Mouse (Mus musculus) c-Kit-negative CD71-positive TER-119-positive erythroid progenitor cells, embryonic 14.5 days (primary cell): ENCODE measurements around the gene Cdc42ep3.

Source experiments
- DNase-seq: peaks from one replicate; pipeline ENCODE4 v3.0.0-alpha.2; 2013; ENCODE audit warnings: low read depth, low spot score

Cdc42ep3 gene

GRCm38 (mm10) chr17:79345001-79345709 is 9.7 kb downstream of the Cdc42ep3 start:
- DNase-seq, result no peak

- no peak for DNase-seq
These were observed 11.5 kb downstream of the Cdc42ep3 start for GRCm38 (mm10) chr17:79343334-79343946.

GRCm38 (mm10) chr17:79342639-79343333 is 12.1 kb downstream of the Cdc42ep3 start:
- no peak for DNase-seq

GRCm38 (mm10) chr17:79341946-79342470 is 12.9 kb downstream of the Cdc42ep3 start:
- no peak for DNase-seq

- no peak for DNase-seq
These were observed 17.4 kb downstream of the Cdc42ep3 start for GRCm38 (mm10) chr17:79337494-79337893.

GRCm38 (mm10) chr17:79334701-79335100 is 20.2 kb downstream of the Cdc42ep3 start:
- DNase-seq, result no peak

- no peak for DNase-seq
These were observed 21.2 kb downstream of the Cdc42ep3 start for GRCm38 (mm10) chr17:79333650-79334049.

- DNase-seq, result no peak
These were observed 22.0 kb downstream of the Cdc42ep3 start for GRCm38 (mm10) chr17:79332864-79333263.

- DNase-seq, result no peak
These were observed 24.5 kb downstream of the Cdc42ep3 start for GRCm38 (mm10) chr17:79330397-79330796.

GRCm38 (mm10) chr17:79326868-79327376 is 28.0 kb downstream of the Cdc42ep3 start:
- no peak for DNase-seq

GRCm38 (mm10) chr17:79317085-79317751 is 37.7 kb downstream of the Cdc42ep3 start:
- DNase-seq, result no peak

GRCm38 (mm10) chr17:79315415-79316094 is 39.3 kb downstream of the Cdc42ep3 start:
- DNase-seq, result no peak

GRCm38 (mm10) chr17:79310465-79310864 is 44.4 kb downstream of the Cdc42ep3 start:
- DNase-seq, result no peak

GRCm38 (mm10) chr17:79309506-79309905 is 45.4 kb downstream of the Cdc42ep3 start:
- no peak for DNase-seq

GRCm38 (mm10) chr17:79305644-79306043 is 49.2 kb downstream of the Cdc42ep3 start:
- no peak for DNase-seq

- DNase-seq, result no peak
These were observed 51.0 kb downstream of the Cdc42ep3 start for GRCm38 (mm10) chr17:79303744-79304497.

- no peak for DNase-seq
These were observed 51.7 kb downstream of the Cdc42ep3 start for GRCm38 (mm10) chr17:79303238-79303637.

- DNase-seq, result no peak
These were observed 55.0 kb downstream of the Cdc42ep3 start for GRCm38 (mm10) chr17:79299925-79300324.

GRCm38 (mm10) chr17:79298968-79299367 is 55.9 kb downstream of the Cdc42ep3 start:
- DNase-seq, result no peak

GRCm38 (mm10) chr17:79295926-79296325 is 59.0 kb downstream of the Cdc42ep3 start:
- no peak for DNase-seq
